Mouse (Mus musculus): ENCODE measurements around the gene Cachd1. TPM values are rescaled to one million over a fixed set of nuclear protein-coding genes. Genes with fewer than 3 reads are reported as not detected.

Cachd1 gene
- total RNA-seq, 2 experiments from 2014 or later = 3.7 to 3.8 TPM

- intact Hi-C loops (cut with DNase I) = no loop called here
- no peak for DNase-seq (ENCODE audit: low spot score)
These were observed 6.4 kb downstream of the Cachd1 start for GRCm38 (mm10) chr4:100782891-100783290.

GRCm38 (mm10) chr4:100787201-100787600, 10.7 kb downstream of the Cachd1 start:
- intact Hi-C loops (cut with DNase I) = no loop called here
- DNase-seq (ENCODE audit: low spot score) = no peak

- DNase-seq (ENCODE audit: low spot score) = no peak
- intact Hi-C loops (cut with DNase I) = no loop called here
These were observed 13.7 kb downstream of the Cachd1 start for GRCm38 (mm10) chr4:100790176-100790575.

- intact Hi-C loops (cut with DNase I) = no loop called here
- DNase-seq (ENCODE audit: low spot score) = no peak
These were observed 16.7 kb downstream of the Cachd1 start for GRCm38 (mm10) chr4:100793147-100793546.

GRCm38 (mm10) chr4:100795523-100795922, 19.0 kb downstream of the Cachd1 start:
- intact Hi-C loops (cut with DNase I) = no loop called here
- DNase-seq (ENCODE audit: low spot score) = no peak

- intact Hi-C loops (cut with DNase I) = no loop called here
- no peak for DNase-seq (ENCODE audit: low spot score)
These were observed 24.4 kb downstream of the Cachd1 start for GRCm38 (mm10) chr4:100800730-100801442.

- intact Hi-C loops (cut with DNase I) = no loop called here
- no peak for DNase-seq (ENCODE audit: low spot score)
These were observed 24.9 kb downstream of the Cachd1 start for GRCm38 (mm10) chr4:100801443-100801786.

GRCm38 (mm10) chr4:100811057-100811695, 34.7 kb downstream of the Cachd1 start:
- intact Hi-C loops (cut with DNase I) = loop anchor here (5.0 kb wide), 1 partner anchor 34 kb away; the partner anchor contains the start of gene Cachd1
- DNase-seq (ENCODE audit: low spot score) = no peak

- no peak for DNase-seq (ENCODE audit: low spot score)
- intact Hi-C loops (cut with DNase I) = loop anchor here (5.0 kb wide), 1 partner anchor 35 kb away; the partner anchor contains the start of gene Cachd1
These were observed 35.5 kb downstream of the Cachd1 start for GRCm38 (mm10) chr4:100811802-100812510.

- DNase-seq (ENCODE audit: low spot score) = no peak
- intact Hi-C loops (cut with DNase I) = loop anchor here (5.0 kb wide), 1 partner anchor 37 kb away; the partner anchor contains the start of gene Cachd1
These were observed 37.4 kb downstream of the Cachd1 start for GRCm38 (mm10) chr4:100813767-100814461.

GRCm38 (mm10) chr4:100819238-100819637, 42.8 kb downstream of the Cachd1 start:
- intact Hi-C loops (cut with DNase I) = no loop called here

GRCm38 (mm10) chr4:100822526-100822925, 46.1 kb downstream of the Cachd1 start:
- intact Hi-C loops (cut with DNase I) = no loop called here
- no peak for DNase-seq (ENCODE audit: low spot score)

More at GRCm38 (mm10) chr4:100819238-100819637, 42.8 kb downstream of the Cachd1 start:
- no peak for DNase-seq (ENCODE audit: low spot score)

- DNase-seq (ENCODE audit: low spot score) = no peak
- intact Hi-C loops (cut with DNase I) = no loop called here
These were observed 50.9 kb downstream of the Cachd1 start for GRCm38 (mm10) chr4:100827374-100827773.

GRCm38 (mm10) chr4:100828737-100829136, 52.3 kb downstream of the Cachd1 start:
- intact Hi-C loops (cut with DNase I) = no loop called here
- DNase-seq (ENCODE audit: low spot score) = no peak

GRCm38 (mm10) chr4:100837205-100837604, 60.7 kb downstream of the Cachd1 start:
- intact Hi-C loops (cut with DNase I) = no loop called here
- no peak for DNase-seq (ENCODE audit: low spot score)

GRCm38 (mm10) chr4:100842629-100843028, 66.2 kb downstream of the Cachd1 start:
- DNase-seq (ENCODE audit: low spot score) = no peak
- intact Hi-C loops (cut with DNase I) = no loop called here

- DNase-seq (ENCODE audit: low spot score) = no peak
- intact Hi-C loops (cut with DNase I) = no loop called here
These were observed 66.6 kb downstream of the Cachd1 start for GRCm38 (mm10) chr4:100843119-100843518.

- no peak for DNase-seq (ENCODE audit: low spot score)
- intact Hi-C loops (cut with DNase I) = no loop called here
These were observed 74.5 kb downstream of the Cachd1 start for GRCm38 (mm10) chr4:100850846-100851495.

GRCm38 (mm10) chr4:100852448-100852847, 76.0 kb downstream of the Cachd1 start:
- intact Hi-C loops (cut with DNase I) = no loop called here
- DNase-seq (ENCODE audit: low spot score) = no peak

- intact Hi-C loops (cut with DNase I) = no loop called here
- DNase-seq (ENCODE audit: low spot score) = no peak
These were observed 77.0 kb downstream of the Cachd1 start for GRCm38 (mm10) chr4:100853426-100853825.

Measured in heart, postnatal 25 days (tissue).